Mouse (Mus musculus) right cerebral cortex, postnatal 10 days (tissue): ENCODE results near the gene Lat2.
"Not testable (repeated sequence)": the region's sequence is repeated elsewhere in the genome, so short reads cannot be mapped to it uniquely, and the experiment has no call there.

Experiments used
- DNase-seq, 2 experiments: peaks; one replicate each; pipeline ENCODE4 v3.0.0; 2021; ENCODE audit warnings: low spot score in 2 of 2

The Lat2 gene

DNA sequence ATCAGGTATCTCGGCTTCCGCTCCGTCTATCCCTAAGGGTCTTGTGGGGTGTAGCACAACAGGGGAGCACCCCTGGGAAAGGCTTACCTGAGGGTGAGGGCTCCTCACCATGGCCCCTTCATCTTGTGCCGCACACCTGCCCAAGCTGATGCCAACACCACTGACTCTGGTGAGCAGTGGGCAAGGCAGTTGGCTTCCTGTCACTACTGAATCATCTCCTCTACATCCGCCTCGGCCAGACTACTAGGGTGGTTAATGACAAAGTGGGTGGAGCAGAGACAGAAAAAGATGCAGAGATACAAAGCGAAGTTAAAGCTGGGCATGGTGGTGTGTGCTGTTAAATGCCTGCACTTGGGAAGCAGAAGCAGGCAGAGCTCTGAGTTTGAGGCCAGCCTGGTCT is at the start of gene Lat2:
TSS of gene Lat2 (minus strand) at position 224 of the 400 bp plus-strand sequence.
- DNase-seq: no peak

DNA sequence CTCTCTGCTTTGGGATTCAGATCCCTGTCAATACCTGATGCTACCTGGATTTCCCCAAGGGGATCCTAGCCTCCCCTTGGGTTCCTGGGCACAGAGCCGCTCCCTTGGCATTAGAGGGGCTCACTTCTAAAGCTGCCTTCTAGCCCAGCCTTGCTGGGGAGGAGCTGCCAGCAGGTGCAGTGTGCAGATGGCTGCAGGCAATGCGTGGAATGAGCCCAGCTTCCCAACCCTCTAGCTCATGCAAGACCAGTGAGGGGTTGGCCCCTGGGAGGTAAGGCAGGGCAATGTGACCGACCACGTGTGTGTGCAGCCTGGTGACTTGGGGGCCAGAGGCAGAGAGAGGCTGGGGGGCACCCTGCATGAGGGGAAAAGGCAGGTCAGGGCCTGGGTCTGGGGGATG is 41.9 kb upstream of the Lat2 start:
- no peak for DNase-seq

DNA sequence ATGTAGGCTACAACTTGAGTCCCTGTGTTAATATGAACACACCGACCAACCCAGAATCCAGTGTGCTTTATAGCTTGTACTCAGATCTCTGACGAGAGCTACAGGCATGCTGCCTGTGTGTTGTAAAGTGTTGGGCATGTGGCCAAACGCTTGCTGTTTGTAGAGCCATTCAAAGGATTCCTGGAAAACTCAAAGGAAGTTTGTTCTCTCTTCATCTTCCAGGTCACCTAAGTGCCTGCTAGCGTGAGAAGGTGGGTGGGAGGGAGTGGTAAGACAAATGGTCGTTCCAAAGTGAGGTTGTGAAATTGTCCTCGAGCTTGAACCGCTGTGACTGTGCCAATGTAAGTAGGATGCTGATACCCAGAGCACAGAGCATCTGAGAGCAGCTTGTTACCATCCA is 37.2 kb upstream of the Lat2 start:
- peak; percentile 51 to 64 for DNase-seq

DNA sequence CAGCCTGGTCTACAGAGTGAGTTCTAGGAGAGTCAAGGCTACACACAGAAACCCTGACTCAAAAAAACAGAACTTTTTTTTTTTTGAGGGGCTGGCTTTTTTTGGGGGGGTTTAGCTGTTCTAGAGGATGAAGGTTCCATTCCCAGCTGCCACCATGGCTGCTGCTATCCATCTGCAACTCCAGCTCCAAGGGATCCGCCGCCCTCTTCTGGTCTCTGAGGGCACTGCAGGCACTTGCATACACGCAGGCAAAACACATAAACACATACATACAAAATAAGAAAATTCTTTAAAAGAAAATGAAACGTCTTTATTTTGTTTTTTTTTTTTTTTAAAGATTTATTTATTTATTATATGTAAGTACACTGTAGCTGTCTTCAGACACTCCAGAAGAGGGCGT is 36.1 kb upstream of the Lat2 start:
- DNase-seq: peak in 1 of 2 experiments; percentile 50

DNA sequence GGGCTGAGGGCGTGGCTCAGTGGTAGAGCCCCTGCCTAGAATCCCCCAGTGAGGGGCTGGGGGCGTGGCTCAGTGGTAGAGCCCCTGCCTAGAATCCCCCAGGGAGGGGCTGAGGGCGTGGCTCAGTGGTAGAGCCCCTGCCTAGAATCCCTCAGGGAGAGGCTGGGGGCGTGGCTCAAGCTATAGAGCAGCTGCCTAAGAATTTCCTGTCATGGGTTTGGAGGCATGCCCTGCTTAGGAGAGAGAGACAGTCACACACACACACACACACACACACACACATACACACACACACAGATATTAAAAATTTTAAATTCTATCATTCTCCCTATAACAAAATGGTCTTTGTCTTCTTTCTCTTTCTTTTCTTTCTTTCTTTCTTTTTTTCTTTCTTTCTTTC is 34.2 kb upstream of the Lat2 start:
- DNase-seq: not testable (repeated sequence)

DNA sequence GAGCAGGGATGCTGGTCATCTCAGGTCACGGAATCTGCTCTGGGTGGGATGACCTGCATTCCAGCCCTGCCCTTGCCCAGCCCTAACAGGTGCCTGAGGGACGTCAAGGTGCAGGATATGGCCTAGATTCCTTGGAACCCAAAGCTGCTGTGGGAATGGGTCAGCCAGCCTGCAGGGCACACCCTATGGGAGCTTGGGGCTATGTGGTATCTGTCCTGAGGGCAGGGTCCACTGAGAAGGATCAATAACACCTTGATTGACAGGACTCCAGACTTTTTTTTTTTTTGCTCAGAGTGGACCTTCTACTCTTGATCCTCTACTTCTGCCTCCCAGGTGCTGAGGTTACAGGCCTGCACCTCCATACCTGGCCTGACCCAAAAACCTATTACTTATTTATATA is 32.6 kb upstream of the Lat2 start:
- DNase-seq: no peak

DNA sequence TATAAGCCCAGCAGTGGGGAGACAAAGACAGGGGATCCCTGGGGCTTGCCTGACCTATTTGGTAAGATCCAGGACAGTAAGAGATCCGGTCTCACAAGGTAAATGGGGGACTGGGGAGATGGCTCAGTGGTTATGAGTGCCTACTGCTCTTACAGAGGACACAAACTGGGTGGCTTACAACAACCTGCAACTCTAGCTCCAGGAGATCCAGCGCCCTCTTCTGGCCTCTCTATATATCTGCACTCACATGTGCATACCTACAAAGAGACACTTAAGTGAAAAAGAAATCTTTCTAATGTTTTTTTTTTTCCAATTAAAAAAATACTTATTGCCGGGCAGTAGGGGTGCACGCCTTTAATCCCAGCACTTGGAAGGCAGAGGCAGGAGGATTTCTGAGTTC is 31.6 kb upstream of the Lat2 start:
- DNase-seq: no peak

DNA sequence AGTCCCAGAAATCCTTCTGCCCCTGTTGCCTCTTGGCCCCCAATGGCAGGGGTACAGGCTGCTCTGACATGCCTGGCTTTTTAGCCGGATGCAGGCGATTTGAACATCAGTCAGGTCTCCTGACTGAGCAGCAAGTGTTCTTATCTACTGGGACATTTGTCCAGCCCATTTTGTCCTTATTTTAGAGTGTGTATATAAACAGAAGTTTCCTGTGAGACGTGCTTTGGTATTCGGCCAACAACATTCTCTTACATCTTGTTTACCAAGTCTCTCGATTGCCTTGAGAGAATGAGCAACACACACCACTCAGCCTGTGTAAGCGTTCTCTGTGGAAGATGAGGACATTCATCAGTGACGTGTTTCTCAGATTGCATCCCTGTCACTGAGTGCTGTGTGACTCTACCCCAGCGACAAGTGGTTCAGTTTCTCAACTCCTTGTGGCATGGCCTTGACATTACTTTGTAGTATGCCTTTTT is 29.9 kb upstream of the Lat2 start:
- no peak for DNase-seq

DNA sequence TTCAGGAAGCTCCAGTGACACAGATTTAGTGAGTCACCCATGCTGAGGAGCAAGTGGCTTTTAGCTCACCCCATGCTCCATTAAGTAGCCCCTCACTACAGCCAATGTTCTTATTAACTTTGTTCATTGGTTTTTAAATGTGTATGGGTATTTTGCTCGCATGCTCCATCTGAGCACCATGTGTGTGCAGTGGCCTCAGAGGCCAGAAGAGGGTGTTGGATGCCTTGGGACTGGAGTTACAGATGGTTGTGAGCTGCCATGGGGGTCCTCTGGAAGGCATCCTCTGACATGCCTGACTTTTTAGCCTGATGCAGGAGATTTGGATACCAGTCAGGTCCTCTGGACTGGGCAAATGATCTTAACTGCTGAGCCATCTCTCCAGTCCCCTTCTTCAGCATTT is 29.3 kb upstream of the Lat2 start:
- DNase-seq: no peak

DNA sequence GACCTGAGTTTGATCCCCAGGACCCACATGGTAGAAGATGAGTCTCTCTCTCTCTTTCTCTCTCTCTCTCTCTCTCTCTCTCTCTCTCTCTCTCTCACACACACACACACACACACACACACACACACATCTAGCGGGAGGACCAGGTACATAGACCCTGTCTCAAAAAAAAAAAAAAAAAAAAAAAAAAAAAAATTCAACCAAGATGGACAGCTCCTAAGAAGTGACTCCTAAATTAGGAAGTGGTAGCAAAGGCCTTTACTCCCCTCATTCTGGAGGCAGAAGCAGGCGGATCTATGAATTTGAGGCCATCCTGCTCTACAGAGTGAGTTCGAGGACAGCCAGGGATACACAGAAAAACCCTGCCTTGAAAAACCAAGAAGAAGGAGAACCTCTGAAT is 25.5 kb upstream of the Lat2 start:
- DNase-seq: no peak

DNA sequence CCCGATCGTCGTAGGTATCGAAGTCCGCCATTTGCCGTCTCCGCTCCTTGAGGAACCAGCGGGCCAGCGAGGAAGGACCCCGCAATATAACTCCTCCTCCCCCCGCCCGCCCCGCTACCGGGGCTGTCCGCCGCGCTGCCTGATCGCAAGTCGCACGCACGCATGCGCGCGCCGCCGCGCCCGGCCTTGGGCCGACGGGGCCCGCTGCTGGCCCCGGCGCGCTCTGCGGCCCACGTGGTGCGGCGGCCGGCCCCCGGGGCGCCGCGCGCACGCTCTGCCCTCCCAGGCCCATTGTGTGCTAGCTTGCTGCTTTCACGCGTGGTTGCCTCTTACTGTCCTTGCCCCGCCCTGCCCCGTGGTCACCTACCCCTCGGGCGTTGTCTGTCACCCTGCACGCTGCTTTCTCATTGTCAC is 24.5 kb upstream of the Lat2 start, which contains the start of gene Eif4h:
TSS of gene Eif4h (minus strand) at position 222 of the 414 bp plus-strand sequence.
- DNase-seq: peak; percentile 97 to 98

DNA sequence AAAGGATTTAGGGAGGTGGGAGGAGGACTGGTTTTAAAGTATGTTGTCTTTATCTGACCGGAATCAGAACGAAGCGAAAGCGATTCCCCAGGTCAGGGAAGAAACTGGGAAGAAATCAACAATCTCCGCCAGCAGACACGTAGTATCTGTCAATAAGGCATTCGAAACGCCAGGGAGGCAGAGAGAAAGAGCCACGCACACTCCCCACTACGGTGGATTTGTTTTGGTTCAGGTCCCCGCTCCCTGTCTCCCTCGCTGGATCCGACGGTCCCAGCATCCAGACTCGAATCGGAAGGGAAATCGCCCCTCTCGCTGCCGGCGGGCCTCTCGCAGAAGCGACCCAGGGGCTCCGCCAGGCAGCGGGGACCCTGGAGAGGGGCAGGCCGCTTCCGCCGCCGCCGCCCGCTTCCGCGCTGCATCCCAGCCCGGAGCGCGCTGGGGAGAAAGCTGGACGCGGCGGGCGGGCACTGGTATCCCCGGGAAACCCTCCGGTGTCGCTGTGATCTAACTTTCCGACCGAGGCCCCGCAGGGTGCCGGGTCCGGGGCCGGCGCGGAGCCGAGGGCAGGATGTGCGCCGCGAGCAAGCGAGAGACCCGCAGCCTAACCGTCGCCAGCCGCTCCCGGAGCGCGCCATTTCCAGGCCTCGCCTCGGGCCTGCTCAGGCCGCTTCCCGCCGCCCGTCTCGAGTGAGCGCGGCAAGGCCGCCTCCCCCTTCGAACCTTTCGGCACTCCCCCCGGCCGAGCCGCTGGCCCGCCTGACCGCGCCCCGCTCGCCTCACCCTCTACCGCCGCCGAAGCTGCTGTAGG is 23.8 kb upstream of the Lat2 start:
- no peak for DNase-seq

DNA sequence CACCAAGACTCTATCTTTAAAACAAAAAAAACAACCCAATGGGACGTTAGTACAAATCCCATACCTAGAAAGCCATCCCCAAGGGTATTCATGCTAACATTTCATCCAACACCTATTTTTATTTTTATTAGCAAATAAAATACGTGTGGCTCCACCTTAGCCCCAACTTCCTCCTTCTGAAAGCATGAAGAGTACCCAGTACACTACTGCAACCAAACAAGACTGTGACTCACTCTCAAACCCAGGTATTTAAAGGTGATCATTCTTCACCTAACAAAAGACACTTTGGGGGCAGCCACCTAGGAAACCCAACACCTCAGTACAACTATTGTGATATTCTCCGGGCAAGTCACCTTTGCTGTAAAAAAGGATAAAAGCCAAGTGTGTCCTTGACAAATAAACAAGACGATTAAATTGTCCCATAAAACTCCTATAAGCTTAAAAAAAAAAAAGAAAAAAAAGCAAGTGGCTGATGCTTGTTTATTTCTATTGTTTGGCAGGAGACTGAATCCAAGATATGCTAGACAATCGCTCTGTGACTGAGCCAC is 23.1 kb upstream of the Lat2 start:
- DNase-seq: no peak

DNA sequence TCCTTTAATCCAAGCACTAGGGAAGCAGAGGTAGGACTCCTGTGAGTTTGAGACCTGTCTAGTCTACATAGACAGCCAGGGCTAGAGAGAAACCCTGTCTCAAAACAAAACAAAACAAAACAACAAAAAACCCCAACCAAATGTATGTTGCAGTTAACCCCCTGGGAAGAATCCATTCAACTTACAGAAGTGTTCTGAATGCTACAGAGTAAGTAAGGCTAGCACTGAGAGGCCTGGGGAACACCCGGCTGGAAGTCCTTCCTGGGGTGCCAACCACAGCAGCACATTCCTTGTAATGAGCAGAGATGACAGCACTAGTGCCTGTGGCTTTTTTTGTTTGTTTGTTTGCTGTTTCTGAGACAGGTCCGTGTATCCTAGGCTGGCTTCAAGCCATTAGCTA is 18.0 kb upstream of the Lat2 start:
- no peak for DNase-seq

DNA sequence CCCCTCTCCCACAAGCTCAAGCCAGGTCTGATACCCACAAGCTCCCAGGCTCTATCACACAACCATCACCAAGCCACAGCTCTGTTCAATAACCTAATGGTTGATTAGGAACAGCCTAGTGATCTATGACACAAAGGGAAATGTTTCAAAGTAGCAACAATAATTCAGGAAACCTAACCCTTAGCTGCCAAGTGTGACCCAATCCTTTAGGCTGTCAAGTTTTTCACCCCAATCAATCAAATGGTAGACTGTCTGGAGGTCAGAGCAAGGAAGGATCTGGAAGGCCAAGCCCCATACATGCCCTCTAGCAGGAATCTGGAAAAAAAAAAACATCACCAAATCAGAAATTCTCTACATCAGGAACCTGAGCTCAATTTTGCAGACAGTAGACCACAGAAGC is 16.0 kb upstream of the Lat2 start:
- no peak for DNase-seq

DNA sequence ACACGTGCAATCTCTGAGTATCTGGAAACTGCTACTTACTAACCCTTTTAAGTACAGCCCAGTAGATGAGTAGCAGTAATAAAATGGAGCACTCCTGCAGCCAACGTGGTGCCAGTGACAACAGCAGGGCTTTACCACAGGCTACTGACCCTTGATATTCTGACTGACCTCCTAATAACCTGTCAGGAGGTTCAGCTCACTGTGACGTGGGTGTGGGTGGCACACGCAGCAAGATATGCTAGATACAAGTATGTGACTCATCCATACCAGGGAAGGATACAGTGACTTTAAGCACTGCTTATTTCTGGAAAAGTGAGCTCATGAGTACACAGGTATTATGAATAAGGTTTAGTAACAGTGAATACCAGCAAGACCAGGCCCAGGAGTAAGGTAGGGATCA is 14.7 kb upstream of the Lat2 start:
- DNase-seq: no peak

DNA sequence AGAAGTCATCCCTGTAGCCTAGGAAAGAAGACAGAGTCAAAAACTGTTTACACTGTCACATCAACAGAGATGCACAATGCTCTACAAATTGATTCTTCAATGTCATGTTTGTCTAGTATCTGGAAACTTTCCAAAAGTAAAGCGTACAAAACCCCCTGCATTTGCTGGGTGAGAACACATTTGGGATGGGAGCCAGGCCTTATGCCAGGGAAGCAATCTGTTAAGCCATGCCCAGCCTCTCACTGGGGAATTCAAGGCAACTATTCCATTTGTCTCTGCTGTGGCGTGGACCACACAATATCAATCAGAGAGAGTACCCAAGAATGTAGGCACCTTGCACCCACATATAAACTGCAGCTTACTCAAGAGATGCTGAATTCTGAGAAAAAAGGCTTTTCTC is 7.2 kb upstream of the Lat2 start:
- peak; percentile 75 to 78 for DNase-seq

DNA sequence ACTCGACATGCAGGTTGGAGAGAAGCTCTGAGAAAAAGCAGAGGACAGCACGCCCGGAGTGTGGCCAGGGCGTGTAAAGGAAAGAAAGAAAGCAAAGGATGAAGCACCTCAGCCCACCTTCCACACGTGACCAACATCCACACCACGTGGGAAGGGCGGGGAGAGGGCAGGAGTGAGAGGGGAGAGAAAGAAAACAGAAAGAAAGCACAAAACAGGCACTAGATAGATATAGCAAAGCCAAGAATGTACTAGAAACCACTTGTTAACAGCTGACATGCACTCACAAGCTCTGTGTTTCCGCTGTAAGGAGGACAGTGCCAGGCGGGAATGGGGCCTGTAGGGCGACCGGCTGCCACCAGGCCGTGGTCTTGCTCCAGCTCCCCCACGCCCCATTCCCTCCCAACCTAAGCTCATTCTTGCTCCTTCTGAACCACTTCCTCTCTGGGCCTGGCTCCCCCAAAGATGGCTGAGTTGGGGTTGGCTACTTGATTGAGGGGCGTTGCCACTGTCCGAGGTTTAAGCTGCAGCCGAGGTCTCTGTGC is 6.3 kb upstream of the Lat2 start:
- no peak for DNase-seq

DNA sequence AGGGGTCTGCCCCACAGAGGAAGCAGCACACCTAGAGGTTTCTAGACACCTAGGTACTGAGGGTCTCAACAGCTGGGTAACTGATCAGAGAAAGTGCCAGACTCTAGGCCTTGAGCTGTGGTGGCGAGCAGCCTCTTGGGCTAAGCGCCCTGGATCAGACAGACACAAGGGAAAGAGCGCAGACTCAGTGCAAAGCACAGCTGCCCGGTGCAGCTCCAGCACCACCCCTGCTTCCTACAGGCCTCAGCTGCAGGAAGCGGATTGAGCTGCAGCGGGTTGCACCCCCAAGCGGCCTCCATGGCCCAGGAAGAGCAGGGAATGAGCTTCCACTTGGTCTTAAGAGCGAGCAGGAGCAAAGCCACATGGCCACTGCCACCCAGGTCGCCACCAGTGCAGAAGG is 5.6 kb upstream of the Lat2 start:
- DNase-seq: no peak

DNA sequence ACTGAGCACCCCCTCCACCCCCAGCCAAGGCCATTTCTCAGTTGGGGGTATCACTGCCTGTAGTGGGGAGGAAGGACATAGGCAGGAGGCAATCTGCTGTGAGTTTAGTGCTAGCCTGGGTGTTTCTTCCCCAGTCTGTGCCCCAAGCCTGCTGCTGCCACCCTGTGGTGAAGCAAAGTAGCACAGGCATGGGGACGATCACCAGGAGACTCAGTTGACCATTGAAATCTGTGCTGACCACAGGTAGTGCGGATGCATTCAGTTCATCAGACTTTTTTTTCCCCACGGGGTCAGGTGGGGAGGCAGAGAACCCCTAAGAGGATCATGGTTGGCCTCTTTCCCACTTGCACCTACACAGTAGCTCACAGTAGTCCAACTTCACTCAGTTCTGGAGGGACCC is 2.2 kb upstream of the Lat2 start:
- DNase-seq: peak in 1 of 2 experiments; percentile 72

DNA sequence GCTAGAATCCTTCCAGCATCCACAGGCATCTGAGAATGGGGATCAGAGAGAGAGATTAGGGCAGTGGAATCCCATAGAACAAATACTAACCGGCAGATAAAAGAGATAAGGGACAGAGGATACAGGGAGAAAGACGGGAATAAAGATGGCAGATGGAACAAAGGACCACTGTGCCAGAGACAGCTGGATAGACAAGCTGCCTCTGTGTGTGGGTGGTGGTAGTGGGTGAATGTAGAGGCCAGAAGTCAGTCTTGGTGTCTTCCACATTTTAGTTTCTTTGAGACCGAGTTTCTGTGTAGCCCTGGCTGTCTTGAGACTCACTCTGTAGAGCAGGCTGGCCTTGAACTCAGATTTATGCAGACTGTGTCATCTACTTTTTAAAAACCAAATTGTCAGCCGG is 955 bp upstream of the Lat2 start:
- no peak for DNase-seq

DNA sequence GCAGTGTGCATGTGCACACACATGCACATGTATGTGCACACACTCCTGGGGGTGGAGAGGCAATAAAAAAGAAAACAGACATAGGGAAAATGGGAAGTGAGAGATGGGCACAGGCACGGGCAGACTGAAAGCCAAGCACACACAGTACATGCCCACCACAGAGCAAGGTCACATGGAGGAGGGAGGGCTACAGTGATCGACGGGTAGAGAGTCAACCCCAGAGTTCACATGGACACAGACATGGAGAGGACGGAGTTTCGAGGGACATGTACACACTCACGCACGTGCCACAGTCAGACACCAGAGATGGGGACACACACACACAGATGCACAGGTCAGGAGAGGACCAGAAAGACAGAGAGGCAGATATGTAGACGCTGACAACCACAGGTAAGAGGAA is 555 bp upstream of the Lat2 start:
- no peak for DNase-seq

DNA sequence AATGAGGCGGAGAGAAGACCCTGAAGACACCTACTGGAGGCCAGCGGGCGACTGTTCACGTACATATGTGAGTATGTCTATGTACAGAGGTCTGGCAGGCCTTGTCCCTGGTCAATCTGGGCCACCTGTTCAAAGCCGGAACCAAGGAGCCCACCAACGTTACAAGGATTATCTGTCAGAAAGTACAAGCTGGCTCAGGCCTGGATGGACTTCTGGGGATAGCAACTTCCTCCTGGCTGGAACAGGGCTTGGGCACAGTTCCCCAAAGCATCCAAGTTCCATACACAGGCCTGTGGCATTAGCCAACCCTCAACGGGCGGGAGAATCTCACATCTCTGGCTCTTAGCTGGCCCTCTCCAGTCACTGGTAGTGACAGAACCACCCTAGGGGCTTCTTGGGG is 529 bp downstream of the Lat2 start:
- DNase-seq: no peak
